Mouse (Mus musculus): ENCODE results near the gene Kif2a. TPM values are rescaled to one million over a fixed set of nuclear protein-coding genes. Genes with fewer than 3 reads are reported as not detected.

Kif2a gene
- polyA plus RNA-seq, 1 experiment from 2014 or later = 25.7 TPM

GRCm38 (mm10) chr13:106960557-106960956 lies 61.4 kb downstream of the Kif2a start:
- no peaks in the 10 kb centered on the region for H3K27me3 ChIP-seq (ENCODE audit: control insufficient read depth, insufficient read depth, low read length)
- peaks cover 7% of the 10 kb centered on the region for H3K36me3 ChIP-seq (replicated peaks; ENCODE audit: control insufficient read depth, insufficient read depth, low read depth, low read length)
- DNase-seq (ENCODE audit: low spot score) = no peak
- H3K9ac ChIP-seq (replicated peaks; ENCODE audit: low read length) = no peak overlapping the region
- no peak overlapping the region for H3K4me3 ChIP-seq (ENCODE audit: low read depth, low read length)
- no peak overlapping the region for H3K4me2 ChIP-seq (ENCODE audit: low read depth, low read length)
- 88% methylated on average over 3 of the region's 3 CpGs for WGBS
- no peak for ATAC-seq (replicated peaks; ENCODE audit: insufficient number of reproducible peaks, low FRiP score, low TSS enrichment, low read depth)
- H3K9me3 ChIP-seq (replicated peaks; ENCODE audit: control insufficient read depth, low read length) = no peaks in the 10 kb centered on the region
- no peaks in the 10 kb centered on the region for H3K4me1 ChIP-seq (ENCODE audit: control insufficient read depth, insufficient read depth, low read length)
- no peak overlapping the region for H3K27ac ChIP-seq (replicated peaks; ENCODE audit: low read depth, low read length)

DNA sequence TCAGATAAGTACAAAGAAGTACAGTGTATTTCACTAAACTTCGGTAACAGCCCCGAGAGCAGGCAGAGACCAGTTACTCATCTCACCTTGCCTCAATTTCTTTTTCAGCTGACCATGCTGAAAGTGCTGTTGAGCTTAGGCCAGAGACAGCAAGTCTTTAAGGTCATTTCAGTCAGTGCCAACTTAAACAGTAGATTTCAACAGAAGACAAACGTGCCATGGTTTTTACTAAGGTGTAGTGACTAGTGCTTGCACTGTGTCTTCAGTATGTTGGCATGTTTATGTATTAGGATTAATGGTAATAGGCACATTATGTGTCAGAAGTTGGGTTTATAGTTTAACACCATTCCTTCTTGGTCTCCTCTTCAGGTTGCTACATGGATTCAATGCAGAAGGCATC lies 63.6 kb downstream of the Kif2a start:
- H3K9me3 ChIP-seq (replicated peaks; ENCODE audit: control insufficient read depth, low read length) = no peaks in the 10 kb centered on the region
- WGBS = 89% methylated on average over 3 of the region's 3 CpGs
- no peaks in the 10 kb centered on the region for H3K27me3 ChIP-seq (ENCODE audit: control insufficient read depth, insufficient read depth, low read length)
- H3K4me2 ChIP-seq (ENCODE audit: low read depth, low read length) = no peak overlapping the region
- H3K4me1 ChIP-seq (ENCODE audit: control insufficient read depth, insufficient read depth, low read length) = no peaks in the 10 kb centered on the region
- no peak for ATAC-seq (replicated peaks; ENCODE audit: insufficient number of reproducible peaks, low FRiP score, low TSS enrichment, low read depth)
- DNase-seq (ENCODE audit: low spot score) = no peak
- no peak overlapping the region for H3K9ac ChIP-seq (replicated peaks; ENCODE audit: low read length)
- no peak overlapping the region for H3K27ac ChIP-seq (replicated peaks; ENCODE audit: low read depth, low read length)
- H3K4me3 ChIP-seq (ENCODE audit: low read depth, low read length) = no peak overlapping the region
- peaks cover 9% of the 10 kb centered on the region for H3K36me3 ChIP-seq (replicated peaks; ENCODE audit: control insufficient read depth, insufficient read depth, low read depth, low read length)

DNA sequence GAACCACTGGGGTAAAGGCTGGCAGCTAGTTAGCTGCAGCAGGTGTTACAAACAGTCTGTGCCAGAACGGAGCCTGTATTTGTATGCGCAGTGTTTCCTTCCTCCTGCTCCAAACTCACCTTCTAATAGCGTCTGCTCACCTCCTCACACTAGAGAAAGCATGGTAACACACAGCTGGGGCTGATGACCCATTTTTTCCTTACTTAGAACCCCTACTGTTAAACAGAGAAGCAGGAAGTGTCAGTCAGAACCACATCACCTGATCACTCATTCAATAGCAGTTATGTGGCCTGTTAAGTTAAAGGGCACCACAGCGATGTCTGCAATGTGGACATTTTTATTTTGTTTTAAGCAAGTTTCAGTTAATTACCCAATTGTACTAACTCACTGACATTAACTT lies 64.4 kb downstream of the Kif2a start:
- no peaks in the 10 kb centered on the region for H3K27me3 ChIP-seq (ENCODE audit: control insufficient read depth, insufficient read depth, low read length)
- no peak overlapping the region for H3K9ac ChIP-seq (replicated peaks; ENCODE audit: low read length)
- H3K27ac ChIP-seq (replicated peaks; ENCODE audit: low read depth, low read length) = no peak overlapping the region
- DNase-seq (ENCODE audit: low spot score) = no peak
- no peak overlapping the region for H3K4me2 ChIP-seq (ENCODE audit: low read depth, low read length)
- H3K9me3 ChIP-seq (replicated peaks; ENCODE audit: control insufficient read depth, low read length) = no peaks in the 10 kb centered on the region
- peaks cover 9% of the 10 kb centered on the region for H3K36me3 ChIP-seq (replicated peaks; ENCODE audit: control insufficient read depth, insufficient read depth, low read depth, low read length)
- no peak for ATAC-seq (replicated peaks; ENCODE audit: insufficient number of reproducible peaks, low FRiP score, low TSS enrichment, low read depth)
- H3K4me1 ChIP-seq (ENCODE audit: control insufficient read depth, insufficient read depth, low read length) = no peaks in the 10 kb centered on the region
- no peak overlapping the region for H3K4me3 ChIP-seq (ENCODE audit: low read depth, low read length)
- WGBS = 90% methylated on average over 4 of the region's 4 CpGs

DNA sequence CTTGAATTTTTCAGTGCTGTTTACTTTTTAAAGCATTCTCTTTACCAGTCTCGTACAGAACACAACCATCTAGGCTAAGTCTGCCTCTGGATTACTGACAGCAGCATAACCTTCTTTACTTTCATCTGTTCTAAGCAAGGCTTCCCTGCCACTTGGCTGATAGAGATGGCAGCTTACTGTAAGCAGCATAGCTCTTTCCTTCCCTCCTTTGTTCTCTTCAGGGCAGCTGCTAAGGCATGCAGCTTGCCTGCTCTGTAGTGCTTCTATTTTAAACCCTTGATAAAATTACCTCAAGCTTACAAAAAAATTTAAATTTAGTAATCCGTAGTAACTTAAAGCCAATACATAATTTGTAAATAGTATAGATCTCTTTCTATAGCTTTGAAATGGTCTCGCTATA lies 67.0 kb downstream of the Kif2a start:
- Histone ChIP-seq H3K27me3 (ENCODE audit: control insufficient read depth, insufficient read depth, low read length) (no peaks in the 10 kb centered on the region), H3K4me3 (ENCODE audit: low read depth, low read length) (no peak overlapping the region), H3K27ac (replicated peaks; ENCODE audit: low read depth, low read length) (no peak overlapping the region), H3K9me3 (replicated peaks; ENCODE audit: control insufficient read depth, low read length) (no peaks in the 10 kb centered on the region), H3K4me2 (ENCODE audit: low read depth, low read length) (no peak overlapping the region), H3K4me1 (ENCODE audit: control insufficient read depth, insufficient read depth, low read length) (no peaks in the 10 kb centered on the region), H3K36me3 (replicated peaks; ENCODE audit: control insufficient read depth, insufficient read depth, low read depth, low read length) (peaks cover 11% of the 10 kb centered on the region), H3K9ac (replicated peaks; ENCODE audit: low read length) (no peak overlapping the region)
- no peak for DNase-seq (ENCODE audit: low spot score)
- WGBS = 92% methylated on average over 3 of the region's 3 CpGs
- ATAC-seq (replicated peaks; ENCODE audit: insufficient number of reproducible peaks, low FRiP score, low TSS enrichment, low read depth) = no peak

GRCm38 (mm10) chr13:106947583-106947982 lies 74.3 kb downstream of the Kif2a start:
- H3K27me3 ChIP-seq (ENCODE audit: control insufficient read depth, insufficient read depth, low read length) = no peaks in the 10 kb centered on the region
- DNase-seq (ENCODE audit: low spot score) = no peak
- ATAC-seq (replicated peaks; ENCODE audit: insufficient number of reproducible peaks, low FRiP score, low TSS enrichment, low read depth) = no peak
- peak overlapping the region; percentile 48 for H3K4me2 ChIP-seq (ENCODE audit: low read depth, low read length)
- no peaks in the 10 kb centered on the region for H3K4me1 ChIP-seq (ENCODE audit: control insufficient read depth, insufficient read depth, low read length)
- peak overlapping the region; percentile 71 for H3K4me3 ChIP-seq (ENCODE audit: low read depth, low read length)
- no peak overlapping the region for H3K27ac ChIP-seq (replicated peaks; ENCODE audit: low read depth, low read length)
- no peaks in the 10 kb centered on the region for H3K9me3 ChIP-seq (replicated peaks; ENCODE audit: control insufficient read depth, low read length)
- peak overlapping the region; percentile 89 for H3K9ac ChIP-seq (replicated peaks; ENCODE audit: low read length)
- H3K36me3 ChIP-seq (replicated peaks; ENCODE audit: control insufficient read depth, insufficient read depth, low read depth, low read length) = peaks cover 3% of the 10 kb centered on the region; the same call in 1 of the 2 replicates
- WGBS = 5% methylated on average over 6 of the region's 6 CpGs

- peaks cover 3% of the 10 kb centered on the region; the same call in 1 of the 2 replicates for H3K36me3 ChIP-seq (replicated peaks; ENCODE audit: control insufficient read depth, insufficient read depth, low read depth, low read length)
- DNase-seq (ENCODE audit: low spot score) = peak; percentile 95
- H3K4me3 ChIP-seq (ENCODE audit: low read depth, low read length) = peak within 1 kb of the TSS; percentile 71
- WGBS = under 1% methylated on average over 68 of the region's 68 CpGs
- no peaks in the 10 kb centered on the region for H3K9me3 ChIP-seq (replicated peaks; ENCODE audit: control insufficient read depth, low read length)
- peak within 1 kb of the TSS; percentile 89 for H3K9ac ChIP-seq (replicated peaks; ENCODE audit: low read length)
- H3K4me1 ChIP-seq (ENCODE audit: control insufficient read depth, insufficient read depth, low read length) = no peaks in the 10 kb centered on the region
- H3K27me3 ChIP-seq (ENCODE audit: control insufficient read depth, insufficient read depth, low read length) = no peaks in the 10 kb centered on the region
- H3K4me2 ChIP-seq (ENCODE audit: low read depth, low read length) = peak within 1 kb of the TSS; percentile 62
- peak within 1 kb of the TSS; percentile 75; the same call in 1 of the 2 replicates for H3K27ac ChIP-seq (replicated peaks; ENCODE audit: low read depth, low read length)
- ATAC-seq (replicated peaks; ENCODE audit: insufficient number of reproducible peaks, low FRiP score, low TSS enrichment, low read depth) = peak; percentile 99
Observed at GRCm38 (mm10) chr13:106946594-106947540, 75.1 kb downstream of the Kif2a start, which contains the start of gene Dimt1. Gene Dimt1, plus strand, starts transcription at chr13:106947127.

- 81% methylated on average over 9 of the region's 9 CpGs for WGBS
- Histone ChIP-seq H3K4me1 (ENCODE audit: control insufficient read depth, insufficient read depth, low read length) (no peaks in the 10 kb centered on the region), H3K36me3 (replicated peaks; ENCODE audit: control insufficient read depth, insufficient read depth, low read depth, low read length) (peaks cover 3% of the 10 kb centered on the region; the same call in 1 of the 2 replicates), H3K27ac (replicated peaks; ENCODE audit: low read depth, low read length) (no peak overlapping the region), H3K9ac (replicated peaks; ENCODE audit: low read length) (no peak overlapping the region), H3K4me2 (ENCODE audit: low read depth, low read length) (no peak overlapping the region), H3K4me3 (ENCODE audit: low read depth, low read length) (no peak overlapping the region), H3K9me3 (replicated peaks; ENCODE audit: control insufficient read depth, low read length) (no peaks in the 10 kb centered on the region), H3K27me3 (ENCODE audit: control insufficient read depth, insufficient read depth, low read length) (no peaks in the 10 kb centered on the region)
- ATAC-seq (replicated peaks; ENCODE audit: insufficient number of reproducible peaks, low FRiP score, low TSS enrichment, low read depth) (no peak), DNase-seq (ENCODE audit: low spot score) (no peak)
Observed at GRCm38 (mm10) chr13:106945518-106945917, 76.4 kb downstream of the Kif2a start.

DNA sequence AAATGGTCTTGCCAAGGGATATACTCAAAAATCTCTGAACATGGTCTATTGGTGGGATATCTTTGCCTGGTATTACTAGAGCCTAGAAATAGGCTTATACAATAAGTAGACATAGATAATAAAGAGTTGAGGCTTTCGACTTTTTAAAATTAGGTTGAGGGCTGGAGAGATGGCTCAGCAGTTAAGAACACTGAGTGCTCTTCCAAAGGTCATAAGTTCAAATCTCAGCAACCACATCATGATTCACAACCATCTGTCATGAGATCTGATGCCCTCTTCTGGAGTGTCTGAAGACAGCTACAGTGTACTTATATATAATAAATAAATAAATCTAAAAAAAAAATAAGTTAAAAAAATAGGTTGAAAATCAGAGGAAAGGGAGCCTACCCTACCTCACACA lies 79.2 kb downstream of the Kif2a start:
- 84% methylated on average over 1 of the region's 1 CpGs for WGBS
- Histone ChIP-seq H3K36me3 (replicated peaks; ENCODE audit: control insufficient read depth, insufficient read depth, low read depth, low read length) (no peaks in the 10 kb centered on the region), H3K27me3 (ENCODE audit: control insufficient read depth, insufficient read depth, low read length) (no peaks in the 10 kb centered on the region), H3K4me3 (ENCODE audit: low read depth, low read length) (no peak overlapping the region), H3K4me1 (ENCODE audit: control insufficient read depth, insufficient read depth, low read length) (no peaks in the 10 kb centered on the region), H3K9ac (replicated peaks; ENCODE audit: low read length) (no peak overlapping the region), H3K9me3 (replicated peaks; ENCODE audit: control insufficient read depth, low read length) (no peaks in the 10 kb centered on the region), H3K4me2 (ENCODE audit: low read depth, low read length) (no peak overlapping the region), H3K27ac (replicated peaks; ENCODE audit: low read depth, low read length) (no peak overlapping the region)
- no peak for ATAC-seq (replicated peaks; ENCODE audit: insufficient number of reproducible peaks, low FRiP score, low TSS enrichment, low read depth)
- DNase-seq (ENCODE audit: low spot score) = no peak

All from embryonic facial prominence, embryonic 11.5 days (tissue).